Mouse (Mus musculus): ENCODE data around the gene Bphl. TPM values are rescaled to one million over a fixed set of nuclear protein-coding genes. Genes with fewer than 3 reads are reported as not detected.
A peak's percentile ranks its signal among the peaks of the same experiment; 100 is the strongest.
"Not testable (repeated sequence)": the region's sequence is repeated elsewhere in the genome, so short reads cannot be mapped to it uniquely, and the experiment has no call there.

Gene Bphl
- polyA plus RNA-seq, 1 experiment = 56.5 TPM

DNA sequence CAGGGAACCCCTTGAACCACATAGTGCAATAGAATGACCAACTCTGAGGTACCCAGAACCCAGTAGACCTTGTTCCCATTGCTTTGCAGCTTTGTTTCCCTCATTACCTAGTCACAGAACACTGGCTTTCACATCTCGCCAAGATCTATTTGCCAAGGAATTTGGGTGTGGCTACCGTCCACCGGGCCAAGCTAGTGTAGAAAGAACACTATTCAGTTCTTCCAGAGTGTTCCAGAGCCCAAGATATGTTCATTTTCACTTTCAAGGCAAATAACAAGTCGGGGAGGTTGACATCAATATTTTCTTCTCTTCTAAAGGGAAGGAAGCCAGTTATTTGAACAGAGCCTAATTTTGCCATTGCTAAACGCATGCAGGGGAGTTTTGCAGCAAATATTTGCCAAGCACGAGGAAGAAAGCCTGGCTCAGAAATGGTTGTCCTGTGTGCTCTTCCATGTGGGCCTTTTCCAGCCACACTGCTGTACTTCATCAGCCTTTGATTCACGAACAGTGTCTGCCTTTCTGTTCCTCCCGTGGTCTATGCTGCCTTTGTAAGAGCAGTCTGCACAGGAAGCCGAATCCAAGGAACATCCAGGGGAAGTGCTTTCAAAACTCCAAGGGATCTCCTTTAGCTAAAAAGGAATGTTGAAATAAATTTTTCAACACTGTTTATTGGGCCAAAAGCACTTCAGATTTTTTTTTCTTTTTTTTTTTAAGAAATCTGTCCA, 46.8 kb downstream of the Bphl start:
- no peak for DNase-seq (ENCODE audit: extremely low spot score in 1 of 2, low spot score in 1 of 2)

DNA sequence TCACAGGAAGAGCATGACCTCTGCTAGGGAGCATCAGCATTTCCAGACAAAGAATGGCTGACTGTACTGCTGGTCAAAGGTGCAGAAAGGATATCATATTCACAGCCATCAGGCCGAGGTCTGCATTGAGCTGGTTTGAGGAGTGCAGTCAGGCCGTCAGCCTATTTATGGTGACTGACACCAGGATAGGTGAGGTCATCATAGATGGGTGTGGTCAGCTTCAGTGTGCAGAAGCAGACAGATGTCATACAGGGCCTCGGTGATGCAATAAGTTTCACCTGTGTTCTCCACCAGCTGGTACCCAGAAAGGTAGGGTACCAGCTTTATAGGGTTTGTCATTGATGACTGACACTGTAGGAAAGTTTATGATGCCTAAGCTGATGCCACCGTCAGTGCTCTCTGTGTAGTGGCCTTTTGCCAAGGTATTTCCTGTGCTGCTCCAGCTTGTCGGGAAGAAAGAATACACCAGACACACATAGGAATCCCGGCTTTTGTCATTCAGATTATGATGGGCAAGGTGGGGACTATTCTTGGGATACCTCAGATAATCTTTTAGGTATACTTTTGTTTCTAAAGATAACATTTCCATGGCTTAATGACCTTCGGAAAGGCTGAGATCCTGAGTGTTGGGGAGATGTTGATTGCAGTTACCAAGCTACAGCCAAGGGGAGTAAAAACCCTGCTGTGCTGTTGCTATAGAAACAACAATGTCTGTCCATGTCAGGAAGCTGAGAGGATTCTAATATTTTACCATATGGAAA, 49.8 kb downstream of the Bphl start:
- no peak for DNase-seq (ENCODE audit: extremely low spot score in 1 of 2, low spot score in 1 of 2)

DNA sequence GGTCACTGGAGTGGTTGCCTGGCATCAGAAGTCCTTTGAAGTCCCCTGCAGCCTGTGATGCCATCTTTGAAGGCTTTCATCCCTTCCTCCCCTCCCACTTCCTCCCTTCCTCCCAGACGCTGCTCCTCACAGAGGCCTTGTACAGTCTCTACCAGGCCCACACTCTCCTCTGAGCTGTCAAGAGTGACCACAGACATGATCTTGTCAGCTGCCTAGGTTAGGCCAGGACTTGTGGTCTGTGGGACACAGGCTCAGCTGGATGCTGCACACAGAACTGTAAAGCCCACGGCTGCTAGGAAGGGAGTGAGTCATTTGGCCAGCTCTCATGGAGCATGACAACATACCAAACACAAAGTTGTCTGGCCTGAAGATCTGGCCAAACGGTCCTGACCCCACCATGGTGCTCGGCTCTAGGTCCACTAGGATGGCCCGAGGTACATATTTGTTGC, 50.8 kb downstream of the Bphl start:
- DNase-seq (ENCODE audit: extremely low spot score in 1 of 2, low spot score in 1 of 2) = not testable (repeated sequence)

DNA sequence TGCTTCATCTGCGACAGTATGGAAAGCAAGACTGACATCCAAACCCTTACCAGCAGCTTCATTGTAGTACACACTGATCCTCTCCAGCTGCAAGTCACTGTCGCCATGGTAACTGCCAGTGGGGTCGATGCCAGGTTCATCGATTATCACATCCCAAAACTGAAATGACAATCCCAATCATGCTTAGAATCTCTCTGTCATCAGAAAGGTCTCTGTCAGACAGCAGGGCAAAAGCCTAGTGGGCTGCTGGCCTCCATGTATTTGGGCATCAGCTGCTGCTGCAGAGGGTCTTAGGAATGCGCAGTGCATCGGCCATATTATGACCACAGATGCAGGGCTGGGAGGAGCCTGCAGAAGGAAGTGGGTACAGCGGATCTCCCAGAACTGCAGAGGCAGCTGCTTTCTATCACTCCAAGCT, 51.5 kb downstream of the Bphl start:
- DNase-seq (ENCODE audit: extremely low spot score in 1 of 2, low spot score in 1 of 2) = no peak

DNA sequence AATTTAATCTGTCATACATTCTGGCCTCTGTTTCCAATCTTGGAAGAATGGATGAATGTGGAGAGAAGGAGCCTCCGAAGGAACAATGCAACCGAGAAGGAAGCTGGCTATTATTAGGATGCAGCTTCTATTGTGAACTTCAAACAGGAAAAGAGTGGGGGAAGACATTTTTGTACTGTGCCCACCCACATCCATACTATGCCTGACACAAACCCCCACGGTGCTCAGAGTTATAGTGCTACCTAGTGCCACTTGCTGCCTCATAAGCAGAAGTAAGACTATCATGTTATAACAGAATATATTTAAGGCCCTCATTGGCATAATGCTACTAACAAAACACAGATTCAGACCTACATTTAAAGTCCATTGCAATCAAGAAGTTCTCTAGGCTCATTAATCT, 52.0 kb downstream of the Bphl start:
- DNase-seq (ENCODE audit: extremely low spot score in 1 of 2, low spot score in 1 of 2) = no peak

DNA sequence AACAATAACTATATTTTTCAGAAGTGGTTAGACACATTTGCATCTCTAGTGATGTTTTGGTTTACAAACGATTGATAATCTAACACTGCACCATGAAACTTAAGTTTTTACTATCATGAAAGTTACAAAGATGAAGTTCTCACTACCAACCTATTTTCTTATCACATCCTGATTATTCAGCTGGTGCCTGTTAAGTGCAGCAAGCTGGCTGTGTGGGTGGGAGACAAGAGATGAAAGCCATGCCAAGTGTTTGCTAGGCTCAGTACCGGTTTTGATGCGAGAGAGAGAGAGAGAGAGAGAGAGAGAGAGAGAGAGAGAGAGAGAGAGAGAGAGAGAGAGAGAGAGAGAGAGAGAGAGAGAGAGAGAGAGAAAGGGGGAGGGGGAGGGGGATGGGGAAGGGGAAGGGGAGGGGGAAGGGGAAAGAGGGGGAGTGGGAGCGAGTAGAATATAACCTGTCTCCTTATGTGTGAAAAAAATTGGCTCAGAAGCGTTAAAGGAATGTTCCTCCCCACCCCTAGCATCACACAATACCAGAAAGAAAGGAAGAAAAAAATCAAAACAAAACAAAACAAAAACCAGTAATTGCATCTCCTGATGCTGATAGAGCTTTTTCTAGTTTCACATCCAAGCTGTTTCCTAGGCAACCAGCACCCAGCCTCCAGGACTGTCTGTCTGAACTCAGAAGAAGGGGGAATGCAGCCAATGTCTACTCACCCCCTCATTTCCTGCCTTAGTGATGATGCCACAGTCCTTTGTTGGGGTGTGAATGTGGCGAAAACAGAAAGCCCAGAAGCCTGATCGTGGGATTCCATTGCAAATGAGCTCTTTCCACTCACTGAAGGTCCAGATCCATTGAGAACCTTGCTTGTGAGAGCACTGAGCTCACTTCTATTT, 58.4 kb downstream of the Bphl start:
- DNase-seq (ENCODE audit: extremely low spot score in 1 of 2, low spot score in 1 of 2) = peak; percentile 90 to 93

DNA sequence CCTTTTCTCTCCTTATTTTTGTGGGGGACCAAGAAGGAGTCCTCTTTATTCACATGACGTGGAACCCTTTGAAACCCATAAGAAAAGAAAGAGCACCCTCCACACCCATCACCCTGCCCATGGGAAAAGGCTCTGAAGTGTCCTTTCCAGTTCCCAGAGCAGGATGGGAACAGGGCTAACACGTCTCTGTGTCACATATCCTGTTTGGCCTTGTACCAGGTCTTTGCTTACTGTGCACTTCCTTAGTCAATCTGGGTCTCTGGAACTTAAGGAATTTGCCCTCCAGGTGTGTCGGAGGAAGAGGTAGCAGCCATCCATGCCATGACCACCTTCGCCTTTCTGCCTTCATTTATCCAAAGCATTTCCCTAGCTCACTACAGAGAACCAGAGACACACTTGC, 59.1 kb downstream of the Bphl start:
- DNase-seq (ENCODE audit: extremely low spot score in 1 of 2, low spot score in 1 of 2) = no peak

DNA sequence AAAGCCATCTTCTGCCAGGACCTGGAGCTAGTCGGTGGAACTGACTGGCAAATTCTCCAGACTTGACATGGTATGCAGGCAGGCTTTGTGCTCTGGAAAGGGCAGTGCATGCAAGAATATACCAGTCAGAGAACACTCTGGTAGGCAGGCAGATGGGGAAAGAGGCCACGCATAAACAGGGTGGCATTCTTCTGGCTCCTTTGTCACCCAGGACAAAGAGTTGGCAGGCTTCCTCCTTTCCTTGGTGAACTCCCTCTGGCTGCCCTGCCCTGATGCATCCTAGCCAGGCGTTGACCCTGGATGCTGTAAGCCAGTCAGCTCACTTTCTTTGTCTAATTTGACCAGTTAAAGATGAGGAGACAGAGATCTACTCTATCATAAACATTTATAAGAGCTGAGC, 59.7 kb downstream of the Bphl start:
- no peak for DNase-seq (ENCODE audit: extremely low spot score in 1 of 2, low spot score in 1 of 2)

DNA sequence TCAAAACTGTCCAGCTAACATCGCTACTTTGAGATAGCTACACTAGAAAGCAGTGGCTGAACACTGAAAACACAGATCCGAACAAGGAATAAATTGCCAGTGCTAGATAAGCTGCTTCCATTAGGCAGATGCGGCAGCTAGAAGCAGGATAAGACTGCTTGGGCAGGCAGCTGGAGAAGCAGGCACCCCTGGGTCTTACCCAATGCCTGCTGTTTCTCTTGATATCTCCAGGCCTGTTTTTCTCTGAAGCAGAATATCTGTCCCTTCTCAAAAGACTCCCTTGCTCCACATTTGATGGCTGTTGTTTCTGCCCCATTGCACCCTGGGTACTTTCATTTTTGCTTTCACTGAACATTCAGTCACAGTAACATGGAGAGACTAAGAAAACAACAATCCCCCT, 63.3 kb downstream of the Bphl start:
- no peak for DNase-seq (ENCODE audit: extremely low spot score in 1 of 2, low spot score in 1 of 2)

DNA sequence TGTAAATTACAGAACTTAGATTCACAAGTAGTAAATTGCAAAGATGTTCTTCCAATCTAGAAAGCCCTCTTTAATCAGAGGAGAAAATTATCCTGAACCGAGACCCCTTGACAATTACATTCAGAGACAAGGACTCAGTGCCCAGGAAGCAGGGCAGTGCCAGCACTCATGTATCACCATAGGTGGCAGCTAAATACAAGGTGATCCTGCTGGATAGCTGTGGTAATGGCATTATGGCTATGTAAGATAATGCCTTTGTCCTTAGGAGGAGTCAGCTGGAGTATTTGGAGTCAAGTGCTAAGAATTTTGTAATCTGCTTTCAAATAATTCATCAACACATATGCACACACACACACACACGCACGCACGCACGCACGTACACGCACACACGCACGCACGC, 63.9 kb downstream of the Bphl start:
- no peak for DNase-seq (ENCODE audit: extremely low spot score in 1 of 2, low spot score in 1 of 2)

DNA sequence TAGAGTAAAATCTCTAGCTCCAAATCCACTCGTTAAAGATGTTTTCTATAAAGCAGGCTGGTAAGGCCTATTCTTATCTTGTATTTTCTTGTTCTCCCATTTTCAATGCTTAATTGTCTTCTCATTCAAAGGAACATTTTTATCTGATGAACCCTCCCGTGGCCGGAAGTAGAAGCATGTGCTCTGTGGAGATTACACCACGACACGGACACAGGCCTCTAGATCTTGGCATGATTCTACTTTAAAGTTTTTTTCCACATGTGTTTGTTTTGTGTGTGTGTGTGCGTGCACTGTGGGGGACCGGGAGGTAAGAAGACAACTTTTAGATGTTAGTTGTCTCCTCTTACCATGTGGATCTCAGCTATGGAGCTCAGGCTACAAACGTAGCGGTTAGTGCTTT, 64.5 kb downstream of the Bphl start:
- DNase-seq (ENCODE audit: extremely low spot score in 1 of 2, low spot score in 1 of 2) = no peak

DNA sequence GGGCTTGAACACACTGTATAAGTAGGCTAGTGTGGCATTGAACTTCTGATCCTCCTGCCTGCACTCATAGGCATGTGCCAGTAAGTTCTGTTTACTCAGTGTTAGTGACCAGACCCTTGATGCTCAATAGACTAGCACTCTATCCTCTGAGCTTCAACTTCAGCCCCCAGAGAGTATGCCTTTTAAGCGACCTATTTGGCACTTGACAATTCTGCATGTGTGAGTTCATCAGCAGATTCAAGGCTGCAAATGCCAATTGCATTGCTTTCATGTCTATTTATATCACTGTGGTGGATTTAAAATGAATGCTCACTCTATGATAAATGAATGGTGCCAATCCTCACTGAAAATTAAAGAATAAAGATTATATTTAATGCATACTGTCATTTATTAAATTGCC, 68.0 kb downstream of the Bphl start:
- no peak for DNase-seq (ENCODE audit: extremely low spot score in 1 of 2, low spot score in 1 of 2)

DNA sequence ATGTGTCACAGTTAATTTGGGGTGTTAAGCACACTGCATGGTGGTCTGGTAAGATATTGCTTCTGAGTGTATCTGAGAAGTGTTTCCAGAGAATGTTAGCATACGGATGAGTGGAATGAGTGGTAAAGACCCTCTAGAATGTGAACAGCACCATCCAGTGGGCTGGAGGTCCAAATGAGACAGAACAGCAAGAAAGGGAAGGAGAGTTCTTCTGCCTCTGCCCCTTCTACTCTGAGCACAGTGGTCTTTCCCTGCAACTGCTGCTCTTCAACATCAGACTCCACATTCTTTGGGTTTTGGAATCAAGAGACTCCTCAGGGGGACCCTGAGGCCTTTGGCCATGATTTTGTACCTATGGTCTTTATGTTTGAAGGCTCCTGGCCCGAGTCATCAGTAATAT, 68.9 kb downstream of the Bphl start:
- DNase-seq (ENCODE audit: extremely low spot score in 1 of 2, low spot score in 1 of 2) = no peak

DNA sequence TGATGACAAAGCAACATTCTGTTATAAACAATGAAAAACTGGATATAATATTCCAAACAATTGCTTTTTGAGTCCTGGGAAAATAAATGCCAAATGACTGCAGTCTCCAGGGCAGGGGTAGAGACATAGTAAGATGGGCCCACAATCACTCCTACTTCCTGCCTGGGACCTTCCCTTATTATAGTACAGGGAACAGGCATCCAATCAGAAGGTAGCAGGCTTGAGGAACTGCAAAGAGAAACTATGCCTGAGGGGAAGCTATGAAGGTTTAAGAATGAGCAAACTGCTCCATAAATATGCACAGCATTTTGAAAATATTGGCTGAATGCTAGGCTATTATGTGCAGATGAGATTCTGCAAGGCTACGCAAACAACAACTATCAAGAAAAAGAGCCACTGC, 69.6 kb downstream of the Bphl start:
- no peak for DNase-seq (ENCODE audit: extremely low spot score in 1 of 2, low spot score in 1 of 2)

DNA sequence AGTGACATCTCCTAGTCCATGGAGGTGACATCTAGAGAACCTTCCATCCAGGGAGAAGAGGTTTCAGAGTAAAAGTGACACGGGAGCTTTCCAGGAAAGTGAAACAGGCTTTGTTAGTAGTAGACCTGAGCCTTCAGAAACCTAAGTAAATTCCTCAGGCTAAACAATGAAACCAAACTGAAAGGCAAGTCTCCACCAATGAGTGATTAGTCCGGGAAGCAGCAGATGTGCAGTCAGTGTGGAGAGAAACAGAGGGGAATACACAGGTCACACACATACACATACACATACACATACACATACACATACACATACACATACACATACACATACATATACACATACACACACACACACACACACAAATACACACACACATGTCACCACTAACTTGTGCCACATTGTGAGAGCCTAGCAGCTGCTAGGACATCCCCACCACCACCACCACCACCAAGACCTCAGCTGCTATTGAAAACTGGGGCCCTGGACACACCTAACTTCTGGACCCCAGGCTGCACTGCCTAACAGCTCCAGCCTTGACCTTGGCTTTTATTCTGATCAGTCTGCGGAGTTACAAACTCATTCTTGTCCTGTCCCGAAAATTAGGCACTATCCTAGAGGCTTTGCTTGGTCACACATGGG, 71.8 kb downstream of the Bphl start:
- no peak for DNase-seq (ENCODE audit: extremely low spot score in 1 of 2, low spot score in 1 of 2)

DNA sequence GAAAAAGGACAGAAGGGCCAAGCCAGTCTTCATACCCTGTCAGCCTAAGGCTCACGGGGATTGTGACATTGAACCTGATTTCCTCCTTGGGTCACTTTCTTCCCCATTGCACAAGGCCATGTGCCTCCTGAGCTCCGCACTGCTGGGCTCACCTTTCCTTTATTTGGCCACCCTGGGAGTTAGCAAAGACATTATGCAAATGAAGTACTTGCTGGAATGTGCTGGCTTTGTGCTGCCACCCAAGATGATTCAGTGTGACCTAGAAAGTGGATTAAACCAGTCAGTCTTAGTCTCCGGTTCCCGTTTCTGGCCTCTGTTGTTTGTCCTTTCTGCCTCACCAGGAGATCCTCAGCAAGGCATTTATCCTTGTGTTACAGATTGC, 72.3 kb downstream of the Bphl start:
- DNase-seq (ENCODE audit: extremely low spot score in 1 of 2, low spot score in 1 of 2) = no peak

DNA sequence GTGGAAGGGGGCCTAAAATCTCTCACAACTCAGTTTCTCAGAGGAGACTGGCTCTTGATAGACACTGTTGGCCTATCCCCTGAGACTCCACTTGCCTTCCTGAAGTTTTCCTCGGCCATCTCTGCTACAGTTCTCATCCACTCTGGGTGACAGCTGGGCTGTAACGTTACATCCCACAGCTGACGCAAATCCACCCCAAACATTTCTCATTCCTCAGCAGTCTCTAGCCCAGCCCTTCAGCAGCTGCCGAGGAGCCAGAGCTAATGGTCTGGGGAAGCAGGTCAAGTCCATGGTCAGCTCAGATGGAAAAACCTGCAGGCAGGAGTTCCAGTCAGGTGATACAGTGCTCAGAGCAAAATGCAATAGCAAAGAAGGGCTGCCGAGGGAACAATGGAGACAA, 73.6 kb downstream of the Bphl start:
- DNase-seq (ENCODE audit: extremely low spot score in 1 of 2, low spot score in 1 of 2) = no peak

DNA sequence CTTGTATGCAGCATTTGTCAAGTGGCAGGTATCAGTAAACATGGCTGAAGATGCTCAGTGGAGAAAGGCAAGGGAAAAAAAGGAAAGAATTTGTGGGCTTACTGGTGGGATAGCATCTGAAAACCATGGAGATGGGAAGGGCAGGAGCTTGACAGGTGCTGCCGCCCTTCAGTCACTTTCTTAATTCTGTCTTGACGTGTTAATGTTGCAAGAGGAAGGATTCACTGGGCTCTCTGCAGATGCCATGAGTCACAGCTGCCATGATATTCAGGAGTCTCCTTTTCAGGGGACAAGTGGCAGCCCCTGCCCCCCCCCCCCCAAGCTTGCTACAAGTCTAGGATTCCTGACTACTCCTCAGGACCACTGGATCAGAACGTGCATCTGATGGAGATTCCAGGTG, 74.5 kb downstream of the Bphl start:
- DNase-seq (ENCODE audit: extremely low spot score in 1 of 2, low spot score in 1 of 2) = no peak

DNA sequence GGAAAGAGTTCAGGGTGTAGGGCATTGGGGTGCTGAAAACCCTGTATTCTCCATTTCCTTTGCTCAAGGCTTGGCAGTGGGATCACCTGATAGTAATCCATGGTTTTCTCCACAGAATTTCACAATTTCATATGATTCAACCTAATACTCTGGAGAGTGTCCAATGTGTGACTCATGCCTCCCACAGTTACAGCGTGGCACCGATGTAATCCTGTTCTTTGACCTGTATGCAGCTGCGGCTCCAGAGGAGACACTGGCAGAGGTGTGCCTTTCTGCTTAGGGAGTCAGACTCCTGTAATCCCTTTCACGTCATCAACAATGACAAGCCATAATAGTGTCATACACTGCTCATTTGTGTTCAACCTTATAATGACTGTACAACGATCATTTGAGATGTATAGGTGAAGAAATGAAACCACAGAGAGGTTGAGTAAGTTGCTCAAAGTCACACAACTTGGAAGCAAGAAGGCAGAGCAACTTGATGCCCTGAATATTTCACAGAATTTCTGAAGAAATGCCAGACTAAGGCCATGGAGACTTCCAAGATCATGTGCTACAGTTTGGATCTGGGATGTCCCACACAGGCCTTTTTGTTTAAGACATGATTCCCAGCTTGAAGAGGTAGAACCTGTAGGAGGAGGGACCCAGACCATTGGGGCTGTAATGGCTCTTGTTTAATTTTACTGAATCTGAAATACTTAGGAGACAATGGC, 75.1 kb downstream of the Bphl start:
- DNase-seq (ENCODE audit: extremely low spot score in 1 of 2, low spot score in 1 of 2) = no peak

DNA sequence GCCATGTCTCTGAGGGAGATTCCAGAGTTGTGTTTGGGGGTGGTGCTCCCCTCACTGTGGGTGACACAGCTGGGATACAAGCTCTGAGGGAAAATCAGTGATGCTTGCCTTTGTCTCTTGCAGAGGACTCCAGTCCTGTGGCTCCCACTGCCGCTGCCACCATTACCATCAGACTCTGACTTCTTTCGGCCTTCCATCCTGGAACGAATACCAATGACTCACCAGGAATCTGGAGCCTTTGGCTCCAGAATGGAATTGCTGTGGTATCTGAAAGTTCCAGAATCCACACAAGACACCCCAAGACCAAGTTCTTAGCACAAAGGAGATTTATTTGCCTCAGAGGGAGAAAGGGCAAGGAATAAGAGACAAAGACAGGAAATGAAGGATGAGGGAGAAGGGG, 75.7 kb downstream of the Bphl start:
- DNase-seq (ENCODE audit: extremely low spot score in 1 of 2, low spot score in 1 of 2) = no peak

All from frontal cortex, adult 2 months (tissue).